Mouse (Mus musculus) embryonic fibroblast, embryonic 13.5 days (primary cell): ENCODE data around the gene Gprin1.

ENCODE experiments used
- CTCF ChIP-seq: IDR thresholded peaks from 2 replicates; pipeline ENCODE4 v1.5.1; 2011; ENCODE audit warnings: mild to moderate bottlenecking, control low read depth, low read length, moderate library complexity, borderline replicate concordance; ENCODE audit not compliant: insufficient read depth
- POLR2A ChIP-seq: IDR thresholded peaks from 2 replicates; pipeline ENCODE4 v1.6.1; 2011; ENCODE audit warnings: low read depth, mild to moderate bottlenecking, control low read depth, low read length, moderate library complexity

DNA sequence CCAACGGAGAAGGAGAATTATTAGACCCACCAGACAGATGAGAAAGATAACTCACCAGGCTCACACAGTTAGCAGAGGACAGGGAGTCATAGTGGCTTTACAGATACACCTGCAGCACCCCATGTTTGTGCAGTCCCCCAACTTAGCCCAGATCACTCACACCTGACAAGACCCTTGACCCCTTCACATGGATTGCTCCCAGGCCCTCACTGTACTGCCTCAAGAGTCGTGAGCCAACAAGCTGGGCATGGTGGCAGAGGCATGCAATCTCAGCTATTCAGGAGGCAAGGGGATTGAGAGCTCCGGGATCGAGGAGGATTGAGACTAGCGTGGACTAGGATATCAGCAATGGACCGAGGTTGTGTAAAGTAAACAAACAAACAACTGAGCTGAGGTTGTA is 4.1 kb upstream of the Gprin1 start:
- TF ChIP-seq POLR2A (no peak), CTCF (no peak)
